Mouse (Mus musculus) induced T-regulatory cell, adult 2 months (primary cell): ENCODE data around the gene Il31.

Experiments used
- DNase-seq: peaks from one replicate; pipeline ENCODE4 v3.0.0-alpha.2; 2012; ENCODE audit warnings: low read depth

The Il31 gene

DNA sequence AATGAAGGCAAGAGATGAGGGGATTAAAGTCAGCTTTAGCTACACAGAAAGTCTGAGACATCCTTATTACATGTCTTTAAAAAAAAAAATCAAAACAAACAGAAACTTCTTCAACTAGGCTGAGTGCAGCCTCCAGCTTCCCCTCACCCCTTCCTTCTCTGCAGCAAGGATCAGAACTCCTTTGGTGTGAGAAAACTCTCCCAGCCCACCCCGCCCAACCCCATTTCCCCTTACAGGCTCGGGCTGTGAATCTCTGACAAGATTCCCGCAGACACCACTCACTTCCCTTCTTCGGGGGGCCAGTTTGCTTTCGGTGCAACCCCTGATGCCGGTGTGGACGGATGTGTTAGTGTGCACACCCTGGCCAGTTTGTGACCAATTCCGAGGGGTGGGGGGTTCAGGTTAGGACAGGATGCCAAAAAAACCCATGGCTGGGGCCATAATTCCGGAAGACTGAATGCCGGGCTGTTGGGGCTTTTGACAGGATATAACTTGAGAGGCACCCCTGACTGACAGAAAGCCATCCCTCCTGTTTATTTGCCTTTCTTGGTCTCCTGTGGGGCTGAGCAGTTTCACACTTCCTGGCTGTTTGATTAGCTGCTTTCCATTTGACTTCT lies 18.4 kb downstream of the Il31 start:
- DNase-seq = peak; percentile 74

DNA sequence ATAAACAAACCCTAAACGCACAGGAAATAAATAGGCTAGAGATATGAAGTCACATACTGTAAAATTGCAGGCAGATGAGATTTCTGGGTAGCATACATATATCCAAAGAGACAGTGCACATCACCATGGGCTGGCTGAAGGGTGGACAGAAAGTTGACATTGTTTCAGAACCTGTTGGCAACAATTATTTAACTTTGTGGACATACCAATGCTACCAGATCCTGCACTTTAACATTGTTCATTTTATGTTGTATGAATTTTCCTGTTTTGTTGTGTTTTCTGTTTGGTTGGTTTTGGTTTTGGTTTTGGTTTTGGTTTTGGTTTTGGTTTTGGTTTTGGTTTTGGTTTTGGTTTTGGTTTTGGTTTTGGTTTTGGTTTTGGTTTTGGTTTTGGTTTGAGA lies 24.7 kb downstream of the Il31 start:
- peak; percentile 60 for DNase-seq

DNA sequence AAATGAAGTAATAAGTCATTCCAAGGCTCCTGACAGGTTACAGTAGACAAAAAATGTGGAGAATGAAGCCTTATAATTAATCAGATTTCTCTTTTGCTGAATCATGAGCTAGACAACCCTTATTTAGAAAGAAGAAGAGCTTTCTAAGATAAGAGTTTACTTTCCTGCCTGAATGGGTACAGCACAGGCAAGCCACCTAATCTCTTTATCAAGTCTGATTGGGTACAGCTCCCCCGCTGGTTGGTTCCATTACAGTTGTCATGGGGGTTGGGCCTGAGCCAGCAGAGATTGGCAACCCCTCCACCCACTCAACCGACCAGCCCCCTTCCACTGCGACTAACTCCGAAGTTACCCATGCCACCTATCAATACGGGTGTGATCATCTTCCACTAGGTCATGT lies 27.9 kb downstream of the Il31 start:
- DNase-seq = peak; percentile 35

DNA sequence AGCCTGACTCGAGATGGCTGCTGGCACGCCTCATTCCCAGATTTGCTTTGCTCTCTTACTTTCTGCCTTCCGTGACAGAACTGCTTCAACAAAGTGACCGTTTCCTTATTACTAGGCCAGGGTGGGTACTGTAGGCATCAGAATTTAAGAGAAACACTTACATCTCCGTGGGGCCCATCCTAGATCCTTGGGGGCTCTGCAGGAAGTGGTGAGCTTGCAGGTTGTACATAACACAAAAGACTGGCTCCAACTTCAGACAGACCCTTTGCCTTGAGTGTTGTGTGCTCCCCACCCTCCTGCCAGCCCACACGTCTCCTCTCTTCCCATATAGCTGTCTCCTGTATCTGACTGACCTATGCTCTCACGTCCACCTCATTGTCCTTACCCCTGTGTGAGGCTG lies 37.4 kb downstream of the Il31 start:
- no peak for DNase-seq

DNA sequence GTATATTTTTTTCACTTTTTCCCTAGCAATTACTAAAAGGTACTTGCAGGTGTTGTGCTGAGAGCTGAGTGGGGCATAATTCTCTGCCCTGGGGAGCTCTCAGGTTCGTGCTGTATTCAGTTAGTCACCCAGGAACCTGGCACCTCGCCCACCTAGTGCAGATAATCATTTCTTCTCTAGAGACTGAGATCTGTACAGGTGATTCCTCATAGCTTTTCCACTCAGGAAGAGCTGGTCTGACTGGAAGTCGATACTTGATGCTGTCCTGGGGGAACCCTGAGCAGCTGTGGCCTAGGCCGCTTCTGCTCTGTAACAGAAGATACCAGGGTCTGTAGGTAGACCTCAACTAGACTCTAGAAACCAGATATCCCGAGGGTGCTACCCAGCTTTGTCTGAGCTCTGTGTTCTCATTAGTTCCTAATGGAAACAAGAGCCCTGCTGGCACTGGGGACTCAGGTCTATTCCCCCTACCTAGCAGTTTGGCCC lies 44.4 kb downstream of the Il31 start:
- DNase-seq = no peak

DNA sequence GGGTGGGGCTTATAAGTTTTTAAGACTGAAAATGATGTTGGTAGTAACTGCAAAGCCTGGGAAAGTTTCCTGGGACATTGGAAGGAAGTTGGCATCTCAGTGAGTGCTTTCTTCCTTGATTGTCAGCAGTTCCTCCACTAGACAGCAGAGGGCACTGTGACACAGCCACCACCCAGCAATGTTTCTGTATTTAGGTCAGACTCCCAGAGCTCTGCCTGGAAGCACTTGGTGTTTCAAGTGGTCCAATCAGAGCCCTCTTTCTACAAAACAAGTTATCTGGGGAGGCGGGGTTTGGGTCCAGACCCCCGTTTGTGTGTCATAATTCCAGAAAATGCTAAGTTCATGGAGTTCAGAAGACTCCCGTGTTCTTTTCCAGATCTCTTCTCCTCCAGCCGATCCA lies 45.2 kb downstream of the Il31 start:
- peak; percentile 81 for DNase-seq

DNA sequence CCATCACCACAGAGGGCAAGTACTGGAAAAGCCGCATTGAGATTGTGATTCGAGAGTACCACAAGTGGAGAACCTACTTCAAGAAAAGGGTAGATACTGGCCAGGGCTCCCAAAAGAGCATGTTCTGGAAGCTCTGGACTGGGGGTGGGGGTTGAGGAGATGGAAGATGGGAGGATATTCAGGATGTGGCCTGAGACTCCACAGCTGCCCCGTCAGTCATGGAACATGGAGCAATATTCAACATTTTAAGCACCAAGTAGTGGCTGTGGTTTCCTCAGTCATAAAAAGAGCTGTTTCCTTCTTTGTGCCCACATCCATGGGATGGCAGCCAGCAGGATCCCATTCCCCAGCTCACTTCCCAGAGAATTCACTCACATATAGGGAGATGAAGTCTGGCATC lies 47.0 kb downstream of the Il31 start:
- no peak for DNase-seq

DNA sequence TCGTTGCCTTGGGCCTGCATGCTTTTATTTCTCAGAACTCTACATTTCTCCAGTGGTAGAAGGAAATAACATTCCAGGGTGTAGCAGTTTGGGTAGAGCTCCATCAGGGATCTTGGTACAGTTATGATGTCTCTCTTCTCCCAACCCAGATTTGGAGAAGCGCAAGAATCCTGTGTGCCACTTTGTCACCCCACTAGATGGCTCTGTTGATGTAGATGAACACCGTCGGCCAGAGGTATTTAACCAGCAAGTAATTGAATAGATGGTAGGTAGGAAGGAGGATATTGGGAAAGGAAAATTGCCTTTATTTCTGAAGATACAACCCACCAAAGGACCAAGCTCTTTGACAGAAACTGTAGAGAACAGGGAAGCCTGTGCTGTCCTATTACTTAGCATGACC lies 48.6 kb downstream of the Il31 start:
- no peak for DNase-seq

DNA sequence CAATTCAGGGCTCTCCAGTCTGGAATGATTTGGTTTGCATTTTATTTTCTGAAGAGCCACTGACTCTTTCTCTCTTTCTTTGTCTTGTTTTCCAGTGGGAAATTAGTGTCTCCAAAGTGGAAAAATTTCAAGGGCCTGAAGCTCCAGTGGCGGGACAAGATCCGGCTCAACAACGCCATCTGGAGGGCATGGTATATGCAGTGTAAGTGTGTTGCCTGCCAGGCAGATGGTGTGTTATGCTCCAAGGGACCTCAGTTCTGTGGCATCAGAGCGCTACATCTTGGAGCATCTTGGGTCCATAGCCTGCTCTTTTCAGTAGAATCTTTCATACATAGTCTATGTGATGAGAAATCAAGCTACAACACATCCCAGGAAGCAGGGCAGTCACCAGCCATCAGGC lies 49.3 kb downstream of the Il31 start:
- DNase-seq = no peak

DNA sequence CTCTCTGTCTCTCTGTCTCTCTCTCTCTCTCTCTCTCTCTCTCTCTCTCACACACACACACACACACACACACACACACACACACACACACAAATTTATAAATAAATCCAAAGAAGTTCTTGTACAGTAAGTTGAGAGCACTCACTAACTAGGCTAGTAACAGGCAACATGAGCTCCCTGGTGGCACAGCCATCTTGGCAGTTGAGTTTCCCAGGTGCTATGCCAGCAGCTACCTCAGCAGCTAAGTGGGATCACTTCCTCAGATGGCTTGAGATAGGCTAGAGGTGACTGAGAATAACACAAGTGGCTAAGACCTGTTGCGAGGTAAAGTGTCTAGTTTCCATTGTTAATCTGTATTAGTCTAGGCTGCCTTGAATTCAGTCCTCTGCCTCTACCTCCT lies 50.0 kb downstream of the Il31 start:
- no peak for DNase-seq

DNA sequence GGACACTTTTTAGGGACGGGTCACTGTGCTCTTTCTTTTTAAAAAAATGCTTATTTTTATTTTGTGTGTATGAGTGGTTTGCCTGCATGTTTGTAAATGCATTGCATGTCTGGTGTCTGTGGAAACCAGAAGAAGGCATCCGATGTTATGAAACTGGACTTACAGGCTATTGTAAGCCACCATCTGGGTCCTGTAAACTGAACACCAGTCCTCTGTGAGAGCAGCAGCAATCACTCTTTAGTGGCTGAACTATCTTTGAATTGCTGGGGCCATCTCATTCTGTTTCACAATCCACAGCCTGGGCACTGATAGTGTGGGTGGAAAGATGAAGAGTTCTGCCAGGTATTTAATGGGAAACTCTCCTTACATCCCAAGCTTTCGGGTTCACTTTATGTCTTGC lies 50.9 kb downstream of the Il31 start:
- no peak for DNase-seq

DNA sequence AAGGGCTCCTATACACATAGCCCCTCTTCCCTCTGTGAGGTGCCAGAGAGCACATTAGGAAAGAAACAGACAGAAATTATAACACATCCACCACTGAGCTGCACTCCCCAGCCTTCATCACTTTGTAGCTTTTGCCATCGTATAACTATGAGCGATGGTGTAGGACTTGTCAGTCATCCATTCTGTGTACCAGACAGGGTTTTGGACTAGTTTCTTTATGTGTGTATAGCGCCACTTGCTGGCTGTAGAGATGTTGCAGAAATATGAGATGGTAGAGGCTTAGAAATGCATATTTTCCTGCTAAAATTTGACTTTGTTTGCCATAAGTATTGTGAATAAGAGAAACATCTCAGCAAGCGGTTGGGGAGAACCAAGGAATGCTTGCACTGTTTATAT lies 52.5 kb downstream of the Il31 start:
- peak; percentile 79 for DNase-seq

DNA sequence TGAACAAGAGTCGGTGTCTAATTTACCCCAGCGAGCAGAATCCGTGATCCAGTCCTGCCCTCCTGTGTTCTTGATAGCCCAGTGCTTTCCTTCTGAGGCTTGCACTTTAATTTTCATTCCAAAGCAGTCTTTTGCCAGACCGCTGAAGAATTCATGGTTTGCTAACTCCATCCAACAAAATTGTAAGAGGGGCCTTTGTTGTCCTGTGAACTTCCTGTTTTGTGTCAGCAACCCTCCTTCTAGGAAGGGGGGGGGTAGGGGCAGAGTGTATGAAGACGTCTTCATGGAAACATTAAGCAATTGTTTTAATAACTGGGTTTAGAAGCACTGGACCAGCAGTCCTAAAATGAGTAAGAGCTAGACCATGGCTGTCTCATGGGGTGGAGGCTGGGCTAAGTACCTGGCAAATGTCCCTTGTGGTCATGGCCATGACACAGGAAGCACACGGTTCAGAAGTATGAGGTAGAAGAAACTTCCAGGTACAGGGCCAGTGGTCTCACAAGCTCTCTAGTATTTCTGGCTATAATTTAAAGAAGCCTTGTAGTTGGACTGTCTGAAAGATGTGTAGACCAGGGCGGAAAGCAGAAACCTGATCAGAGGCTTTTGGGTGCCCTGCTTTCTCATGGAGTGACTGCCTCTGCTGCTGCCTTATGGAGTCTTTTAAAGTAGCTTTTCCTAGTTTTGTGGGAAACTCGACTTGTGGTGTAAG lies 53.1 kb downstream of the Il31 start:
- peak; percentile 22 for DNase-seq

DNA sequence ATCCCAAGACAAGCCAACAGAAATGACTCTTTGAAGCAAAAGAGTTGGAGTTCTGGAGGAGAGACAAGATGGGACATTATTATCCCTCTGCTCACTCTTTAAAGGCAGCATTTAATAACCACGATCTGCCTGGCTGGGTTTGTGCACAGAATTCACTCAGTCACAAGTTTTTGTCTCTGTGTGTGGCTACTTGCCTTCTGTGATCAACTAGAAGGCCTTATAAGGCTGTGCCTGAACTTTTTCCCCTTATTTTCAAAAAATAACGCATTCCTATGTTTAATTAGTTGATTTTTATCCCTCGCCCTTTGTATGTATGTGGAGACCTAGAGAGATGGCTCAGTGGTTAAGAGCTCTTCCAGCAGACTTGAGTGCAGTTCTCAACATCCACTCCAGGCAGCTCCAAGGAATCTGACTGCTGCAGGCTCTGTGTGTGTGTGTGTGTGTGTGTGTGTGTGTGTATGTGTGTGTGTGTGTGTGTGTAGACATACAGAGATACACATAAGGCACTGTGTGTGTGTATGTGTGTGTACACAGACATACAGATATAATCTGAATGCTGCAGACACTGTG lies 56.9 kb downstream of the Il31 start:
- DNase-seq = no peak

DNA sequence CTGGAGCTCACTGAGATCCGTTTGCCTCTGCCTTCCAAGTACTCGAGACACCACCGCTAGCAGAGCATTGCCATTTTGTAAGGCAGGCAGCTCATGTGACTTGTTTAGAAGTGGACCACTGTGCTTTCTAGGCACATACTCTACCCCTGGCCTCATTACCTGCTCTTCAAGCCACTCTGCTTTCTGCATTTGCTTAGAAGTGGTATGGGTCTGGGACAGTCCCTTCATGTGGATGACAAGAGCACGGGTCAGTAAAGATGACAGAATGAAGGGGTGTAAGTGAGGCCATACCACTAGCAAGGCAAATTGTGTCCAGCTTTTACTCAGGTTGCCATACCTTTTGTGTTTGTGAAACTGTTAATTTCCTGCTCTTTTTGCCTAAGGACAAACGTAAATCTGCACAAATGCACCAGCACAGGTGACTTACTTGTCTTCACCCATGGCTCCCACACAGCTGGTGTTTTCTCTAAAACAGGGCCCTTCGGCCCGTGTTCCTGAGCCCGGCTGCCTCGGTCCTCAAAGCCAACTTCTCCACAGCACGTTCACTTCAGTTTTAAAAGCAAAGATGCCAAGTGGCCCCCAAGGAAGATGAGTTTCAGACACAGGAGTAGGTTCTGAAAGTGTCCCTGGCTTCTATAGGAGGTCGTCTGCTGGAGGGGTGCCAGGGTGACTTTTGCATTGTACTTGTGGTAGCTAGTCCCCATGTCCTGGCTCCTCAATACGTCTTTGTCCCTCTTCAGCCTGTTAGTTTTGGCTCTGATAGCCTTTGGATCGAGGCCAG lies 57.6 kb downstream of the Il31 start:
- no peak for DNase-seq
